20 mouse cellular contexts compared by ENCODE assay signal in genomic region chr1:42755958-42756357, GRCm38 (mm10).
"Had no signal": no experiment of that assay in that cellular context is flagged by ENCODE, and none has a peak within 500 bp of the region (broad histone marks: within the 10 kb centered on the region; RNA-seq: fewer than 3 reads in every experiment).

No protein-coding gene starts in this region.

- H3K36me3 ChIP-seq: limb, embryonic 10.5 days; limb, embryonic 13.5 days; liver, embryonic 13.5 days; midbrain, embryonic 10.5 days; midbrain, embryonic 13.5 days; stomach, embryonic 15.5 days had no signal

- ATAC-seq: hindbrain, embryonic 16.5 days; intestine, embryonic 16.5 days; lung, postnatal 0 days; midbrain, embryonic 13.5 days; midbrain, embryonic 16.5 days had no signal

- H3K9ac ChIP-seq: limb, embryonic 13.5 days; liver, embryonic 13.5 days; lung, embryonic 14.5 days; midbrain, embryonic 13.5 days; stomach, embryonic 15.5 days had no signal

- H3K4me2 ChIP-seq: limb, embryonic 13.5 days; liver, embryonic 13.5 days; lung, embryonic 14.5 days; midbrain, embryonic 13.5 days; stomach, embryonic 15.5 days had no signal

- H3K27me3 ChIP-seq: limb, embryonic 13.5 days; liver, embryonic 13.5 days; megakaryocyte, embryonic 14.5 days; midbrain, embryonic 13.5 days; stomach, embryonic 15.5 days had no signal

- H3K4me1 ChIP-seq: limb, embryonic 10.5 days; limb, embryonic 13.5 days; megakaryocyte, embryonic 14.5 days; midbrain, embryonic 10.5 days; midbrain, embryonic 13.5 days; stomach, embryonic 15.5 days had no signal

- H3K4me3 ChIP-seq: layer of hippocampus, adult 2 months; limb, embryonic 10.5 days; limb, embryonic 13.5 days; liver, embryonic 13.5 days; megakaryocyte, embryonic 14.5 days; midbrain, embryonic 10.5 days; midbrain, embryonic 13.5 days; myocyte; stomach, embryonic 15.5 days had no signal

- H3K27ac ChIP-seq: layer of hippocampus, adult 2 months; limb, embryonic 10.5 days; limb, embryonic 13.5 days; liver, embryonic 13.5 days; midbrain, embryonic 10.5 days; midbrain, embryonic 13.5 days; stomach, embryonic 15.5 days had no signal

- H3K9me3 ChIP-seq: limb, embryonic 10.5 days; limb, embryonic 13.5 days; liver, embryonic 13.5 days; midbrain, embryonic 10.5 days; midbrain, embryonic 13.5 days; stomach, embryonic 15.5 days had no signal

- DNase-seq: layer of hippocampus, adult 9-11 months; liver; liver, embryonic 13.5 days; lung, embryonic 14.5 days; lung, postnatal 36 days; right cerebral cortex, postnatal 25 days; spleen, adult 18-20 months; thymus, postnatal 25 days had no signal
